Mouse (Mus musculus) embryonic fibroblast, embryonic 13.5 days (primary cell): ENCODE data around the gene Pde7b. TPM values are rescaled to one million over a fixed set of nuclear protein-coding genes. Genes with fewer than 3 reads are reported as not detected.

Source experiments
- H3K27ac ChIP-seq: 2 replicates; pipeline ENCODE4 v1.5.1; 2012; ENCODE audit warnings: low read length, control low read depth, inconsistent platforms; ENCODE audit not compliant: insufficient read depth
- H3K4me1 ChIP-seq: 2 replicates; pipeline ENCODE4 v1.6.1; 2011; ENCODE audit warnings: low read length; ENCODE audit not compliant: control insufficient read depth, insufficient read depth
- H3K4me3 ChIP-seq: 2 replicates; pipeline ENCODE4 v1.5.1; 2011; ENCODE audit warnings: mild to moderate bottlenecking, control low read depth, low read length; ENCODE audit not compliant: insufficient read depth
- CTCF ChIP-seq: IDR thresholded peaks from 2 replicates; pipeline ENCODE4 v1.5.1; 2011; ENCODE audit warnings: mild to moderate bottlenecking, control low read depth, low read length, moderate library complexity, borderline replicate concordance; ENCODE audit not compliant: insufficient read depth
- POLR2A ChIP-seq: IDR thresholded peaks from 2 replicates; pipeline ENCODE4 v1.6.1; 2011; ENCODE audit warnings: low read depth, mild to moderate bottlenecking, control low read depth, low read length, moderate library complexity
- polyA plus RNA-seq: library from polyadenylated mRNA; stranded (reverse); fragments of >200 nt; gene quantifications from 2 replicates; pipeline ENCODE4 v1.2.4, GENCODE M21; 2011; ENCODE audit warnings: low read depth; ENCODE audit not compliant: missing spikeins, insufficient read length

Pde7b gene
- polyA plus RNA-seq, 1 experiment: 9.0 TPM

GRCm38 (mm10) chr10:20621661-20622454, 103.0 kb downstream of the Pde7b start:
- H3K4me3 ChIP-seq: no peak overlapping the region
- no peaks in the 10 kb centered on the region for H3K4me1 ChIP-seq
- TF ChIP-seq CTCF: no peak
- no peak for TF ChIP-seq POLR2A
- H3K27ac ChIP-seq: no peak overlapping the region

GRCm38 (mm10) chr10:20606007-20606406, 118.9 kb downstream of the Pde7b start:
- H3K27ac ChIP-seq: no peak overlapping the region
- no peak overlapping the region for H3K4me3 ChIP-seq
- TF ChIP-seq POLR2A (no peak), CTCF (no peak)
- no peaks in the 10 kb centered on the region for H3K4me1 ChIP-seq

GRCm38 (mm10) chr10:20595107-20595810, 129.6 kb downstream of the Pde7b start:
- H3K4me1 ChIP-seq: no peaks in the 10 kb centered on the region
- TF ChIP-seq POLR2A (no peak), CTCF (no peak)
- H3K27ac ChIP-seq: no peak overlapping the region
- no peak overlapping the region for H3K4me3 ChIP-seq

GRCm38 (mm10) chr10:20594015-20594414, 130.9 kb downstream of the Pde7b start:
- Histone ChIP-seq H3K4me1 (no peaks in the 10 kb centered on the region), H3K4me3 (no peak overlapping the region), H3K27ac (no peak overlapping the region)
- no peak for TF ChIP-seq POLR2A

GRCm38 (mm10) chr10:20590100-20590499, 134.8 kb downstream of the Pde7b start:
- Histone ChIP-seq H3K27ac (no peak overlapping the region), H3K4me3 (no peak overlapping the region), H3K4me1 (no peaks in the 10 kb centered on the region)
- TF ChIP-seq CTCF: no peak
- no peak for TF ChIP-seq POLR2A

- H3K4me1 ChIP-seq: no peaks in the 10 kb centered on the region
- TF ChIP-seq CTCF (no peak), POLR2A (no peak)
- no peak overlapping the region for H3K4me3 ChIP-seq
- no peak overlapping the region for H3K27ac ChIP-seq
These were observed 138.9 kb downstream of the Pde7b start for GRCm38 (mm10) chr10:20585959-20586358.

GRCm38 (mm10) chr10:20575002-20575401, 149.9 kb downstream of the Pde7b start:
- Histone ChIP-seq H3K4me3 (no peak overlapping the region), H3K27ac (no peak overlapping the region), H3K4me1 (no peaks in the 10 kb centered on the region)
- no peak for TF ChIP-seq CTCF
- no peak for TF ChIP-seq POLR2A

- TF ChIP-seq CTCF (no peak), POLR2A (no peak)
- Histone ChIP-seq H3K27ac (no peak overlapping the region), H3K4me3 (no peak overlapping the region), H3K4me1 (no peaks in the 10 kb centered on the region)
These were observed 150.5 kb downstream of the Pde7b start for GRCm38 (mm10) chr10:20574414-20574813.

GRCm38 (mm10) chr10:20571521-20571920, 153.4 kb downstream of the Pde7b start:
- Histone ChIP-seq H3K4me1 (no peaks in the 10 kb centered on the region), H3K27ac (peak overlapping the region; percentile 45; the same call in 1 of the 2 replicates), H3K4me3 (no peak overlapping the region)
- no peak for TF ChIP-seq POLR2A
- no peak for TF ChIP-seq CTCF

GRCm38 (mm10) chr10:20568630-20569029, 156.2 kb downstream of the Pde7b start:
- no peak overlapping the region for H3K4me3 ChIP-seq
- no peaks in the 10 kb centered on the region for H3K4me1 ChIP-seq
- no peak for TF ChIP-seq CTCF
- TF ChIP-seq POLR2A: no peak
- no peak overlapping the region for H3K27ac ChIP-seq
